ENCODE assay signal across 10 mouse cellular contexts in genomic region chr1:131380254-131380653, GRCm38 (mm10).
DNase-seq lines count a peak whose midpoint lies in the region; ATAC-seq lines count a peak whose summit lies in the region.
"Had no signal": no experiment of that assay in that cellular context is flagged by ENCODE, and none has a peak within 500 bp of the region (broad histone marks: within the 10 kb centered on the region; RNA-seq: fewer than 3 reads in every experiment).

No protein-coding gene starts in this region.

- no peaks in the 10 kb centered on the region for H3K27me3 ChIP-seq in forebrain, embryonic 14.5 days (replicated peaks; ENCODE audit: control insufficient read depth, insufficient read depth, low read length)
- no peaks in the 10 kb centered on the region for H3K27me3 ChIP-seq in forebrain, embryonic 11.5 days (ENCODE audit: control insufficient read depth, insufficient read depth, low read length)
- H3K27me3 ChIP-seq in kidney, embryonic 15.5 days, result no peaks in the 10 kb centered on the region
- no peaks in the 10 kb centered on the region for H3K27me3 ChIP-seq in embryonic facial prominence, embryonic 15.5 days

- H3K27ac ChIP-seq in forebrain, embryonic 14.5 days (ENCODE audit: low read depth, low read length), result no peak overlapping the region
- no peak overlapping the region for H3K27ac ChIP-seq in forebrain, embryonic 11.5 days (ENCODE audit: low read depth, low read length)
- H3K27ac ChIP-seq in kidney, embryonic 15.5 days, result 0 out of 2 replicates have a peak overlapping the region, but pooled peaks have one; percentile 22
- H3K27ac ChIP-seq in embryonic facial prominence, embryonic 15.5 days (replicated peaks), result no peak overlapping the region

- H3K4me1 ChIP-seq in forebrain, embryonic 14.5 days (ENCODE audit: control insufficient read depth, insufficient read depth, low read length), result peaks cover 15% of the 10 kb centered on the region
- H3K4me1 ChIP-seq in forebrain, embryonic 11.5 days (replicated peaks; ENCODE audit: control insufficient read depth, insufficient read depth, low read length), result no peaks in the 10 kb centered on the region; the same call in none of the 2 replicates
- peaks cover 33% of the 10 kb centered on the region for H3K4me1 ChIP-seq in kidney, embryonic 15.5 days
- 0 out of 2 replicates have a peak, but pooled peaks cover 10% of the 10 kb centered on the region for H3K4me1 ChIP-seq in embryonic facial prominence, embryonic 15.5 days

- H3K9me3 ChIP-seq in forebrain, embryonic 14.5 days (replicated peaks; ENCODE audit: control insufficient read depth, low read length), result no peaks in the 10 kb centered on the region
- no peaks in the 10 kb centered on the region for H3K9me3 ChIP-seq in forebrain, embryonic 11.5 days (ENCODE audit: control insufficient read depth, low read length)
- H3K9me3 ChIP-seq in kidney, embryonic 15.5 days (replicated peaks), result no peaks in the 10 kb centered on the region
- H3K9me3 ChIP-seq in embryonic facial prominence, embryonic 15.5 days (replicated peaks), result no peaks in the 10 kb centered on the region

- no peak overlapping the region for H3K9ac ChIP-seq in forebrain, embryonic 14.5 days (ENCODE audit: low read length)
- H3K9ac ChIP-seq in forebrain, embryonic 11.5 days (ENCODE audit: low read length), result no peak overlapping the region
- no peak overlapping the region for H3K9ac ChIP-seq in kidney, embryonic 15.5 days
- no peak overlapping the region for H3K9ac ChIP-seq in embryonic facial prominence, embryonic 15.5 days
- H3K9ac ChIP-seq: liver, postnatal 0 days had no signal

- 8% methylated on average over 1 of the region's 1 CpGs for WGBS in forebrain, embryonic 14.5 days
- 53% methylated on average over 1 of the region's 1 CpGs for WGBS in forebrain, embryonic 11.5 days
- 6% methylated on average over 1 of the region's 1 CpGs for WGBS in kidney, embryonic 15.5 days
- WGBS in embryonic facial prominence, embryonic 15.5 days, result 30% methylated on average over 1 of the region's 1 CpGs

- ATAC-seq in forebrain, embryonic 14.5 days, result no peak
- ATAC-seq in forebrain, embryonic 11.5 days (replicated peaks; ENCODE audit: low FRiP score), result no peak
- ATAC-seq in kidney, embryonic 15.5 days (replicated peaks; ENCODE audit: low FRiP score), result peak; percentile 66; the same call in 1 of the 2 replicates
- ATAC-seq in embryonic facial prominence, embryonic 15.5 days (ENCODE audit: insufficient number of reproducible peaks, low FRiP score, low TSS enrichment, low read depth), result peak; percentile 75; the same call in 1 of the 2 replicates
- ATAC-seq: liver, postnatal 0 days had no signal

- H3K4me3 ChIP-seq in forebrain, embryonic 14.5 days (ENCODE audit: low read depth, low read length), result no peak overlapping the region
- H3K4me3 ChIP-seq in forebrain, embryonic 11.5 days (ENCODE audit: low read depth, low read length), result no peak overlapping the region
- H3K4me3 ChIP-seq in kidney, embryonic 15.5 days (replicated peaks), result no peak overlapping the region
- H3K4me3 ChIP-seq in embryonic facial prominence, embryonic 15.5 days (replicated peaks), result no peak overlapping the region

- H3K36me3 ChIP-seq in forebrain, embryonic 14.5 days (ENCODE audit: control insufficient read depth, insufficient read depth, low read length), result no peaks in the 10 kb centered on the region
- no peaks in the 10 kb centered on the region for H3K36me3 ChIP-seq in forebrain, embryonic 11.5 days (ENCODE audit: control insufficient read depth, insufficient read depth, low read length)
- H3K36me3 ChIP-seq in kidney, embryonic 15.5 days, result no peaks in the 10 kb centered on the region
- peaks cover 7% of the 10 kb centered on the region; the same call in 1 of the 2 replicates for H3K36me3 ChIP-seq in embryonic facial prominence, embryonic 15.5 days

- H3K4me2 ChIP-seq in forebrain, embryonic 14.5 days (ENCODE audit: low read length), result no peak overlapping the region
- no peak overlapping the region for H3K4me2 ChIP-seq in forebrain, embryonic 11.5 days (ENCODE audit: low read depth, low read length, severe bottlenecking)
- H3K4me2 ChIP-seq in kidney, embryonic 15.5 days, result no peak overlapping the region
- H3K4me2 ChIP-seq in embryonic facial prominence, embryonic 15.5 days (replicated peaks), result no peak overlapping the region

- DNase-seq in forebrain, embryonic 14.5 days (ENCODE audit: low spot score), result peak; percentile 49
- no peak for DNase-seq in forebrain, embryonic 11.5 days (ENCODE audit: low spot score)
- DNase-seq in kidney, adult 8-10 months, result no peak
- DNase-seq in 416B (ENCODE audit: low read depth), result peak; percentile 62
- DNase-seq in frontal cortex, postnatal 25 days (ENCODE audit: low spot score in 2 of 2), result no peak
- no peak for DNase-seq in thymus, postnatal 10 days (ENCODE audit: low spot score in 2 of 2)
- DNase-seq: liver, postnatal 0 days; thymus, postnatal 4 days had no signal

Comparison
In these comparisons a context has a peak if more than half of its experiments do, and no peak if none do; other contexts are left out.
1. DNase-seq: peak in forebrain, embryonic 14.5 days (single experiment) and 416B (single experiment); none in forebrain, embryonic 11.5 days (single experiment), kidney, adult 8-10 months (0 of 2), frontal cortex, postnatal 25 days (0 of 2) and thymus, postnatal 10 days (0 of 2).
2. ATAC-seq: peak in kidney, embryonic 15.5 days (single experiment) and embryonic facial prominence, embryonic 15.5 days (single experiment); none in forebrain, embryonic 14.5 days (single experiment) and forebrain, embryonic 11.5 days (single experiment).